Mouse (Mus musculus): ENCODE data around the gene Asic4. TPM values are rescaled to one million over a fixed set of nuclear protein-coding genes. Genes with fewer than 3 reads are reported as not detected.
A peak's percentile ranks its signal among the peaks of the same experiment; 100 is the strongest.

Gene Asic4
- total RNA-seq, 2 experiments from 2014 or later = not detected

DNA sequence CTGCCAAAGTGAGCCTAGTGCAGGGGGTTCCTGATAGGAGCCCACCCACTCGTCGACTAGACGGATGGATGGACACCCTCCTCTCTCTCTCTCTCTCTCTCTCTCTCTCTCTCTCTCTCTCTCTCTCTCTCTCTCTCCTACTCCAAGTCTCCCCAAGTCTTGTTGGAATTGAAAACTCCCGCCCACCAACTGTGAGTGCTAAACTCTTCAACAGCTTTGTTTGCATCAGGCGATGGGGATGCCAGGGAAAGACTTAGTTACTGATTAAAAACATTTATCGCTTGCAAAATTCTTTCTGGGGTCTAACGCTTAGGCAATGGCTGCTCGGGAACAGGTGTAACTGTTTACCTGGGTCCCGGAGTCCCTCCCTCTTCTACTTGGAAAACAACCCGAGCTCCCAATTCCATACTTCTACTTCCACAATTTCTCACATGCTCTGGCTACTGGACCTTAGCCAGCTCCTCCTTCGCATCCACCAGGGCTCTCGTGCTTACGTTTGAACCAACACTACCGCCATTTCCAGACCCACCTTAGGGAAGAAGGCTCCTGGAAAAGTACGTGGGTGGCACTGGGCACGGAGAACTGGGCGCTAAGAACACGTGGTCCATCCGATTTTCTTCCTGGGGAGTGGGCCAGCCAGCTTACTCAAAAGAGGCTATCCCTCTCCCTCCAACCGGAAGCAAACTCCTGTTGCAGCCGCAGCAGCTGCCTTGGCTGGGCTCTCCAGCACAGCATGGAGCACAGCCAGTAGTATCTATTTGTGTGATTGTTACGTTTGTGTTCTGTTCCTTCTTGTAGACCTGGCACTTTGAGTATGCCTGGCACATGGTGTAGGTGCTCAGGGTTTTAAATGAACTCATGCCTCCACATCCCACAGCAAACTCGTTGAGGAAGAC, 8.8 kb downstream of the Asic4 start:
- intact Hi-C loops (cut with DNase I) = no loop called here
- no peak for DNase-seq (ENCODE audit: low spot score)

GRCm38 (mm10) chr1:75460297-75460696, 10.1 kb downstream of the Asic4 start:
- intact Hi-C loops (cut with DNase I) = no loop called here
- DNase-seq (ENCODE audit: low spot score) = no peak

DNA sequence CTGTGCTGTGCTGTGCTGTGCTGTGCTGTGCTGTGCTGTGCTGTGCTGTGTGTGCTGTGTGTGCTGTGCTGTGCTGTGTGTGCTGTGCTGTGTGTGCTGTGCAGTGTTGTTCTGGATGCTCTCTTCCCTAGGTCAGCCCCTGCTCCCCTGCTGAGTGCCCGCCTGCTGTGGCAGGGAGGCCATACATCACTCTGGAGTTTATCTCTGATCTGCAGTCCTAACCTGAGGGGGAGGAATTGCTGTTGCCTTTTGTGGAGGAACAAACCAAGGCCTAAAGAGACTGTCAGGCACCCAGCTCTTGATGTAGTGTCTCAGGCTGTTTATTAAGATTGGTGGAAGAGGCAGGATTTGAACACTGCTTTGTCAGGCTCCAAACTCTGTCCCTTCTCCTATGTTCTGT, 12.4 kb downstream of the Asic4 start:
- intact Hi-C loops (cut with DNase I) = no loop called here
- no peak for DNase-seq (ENCODE audit: low spot score)

DNA sequence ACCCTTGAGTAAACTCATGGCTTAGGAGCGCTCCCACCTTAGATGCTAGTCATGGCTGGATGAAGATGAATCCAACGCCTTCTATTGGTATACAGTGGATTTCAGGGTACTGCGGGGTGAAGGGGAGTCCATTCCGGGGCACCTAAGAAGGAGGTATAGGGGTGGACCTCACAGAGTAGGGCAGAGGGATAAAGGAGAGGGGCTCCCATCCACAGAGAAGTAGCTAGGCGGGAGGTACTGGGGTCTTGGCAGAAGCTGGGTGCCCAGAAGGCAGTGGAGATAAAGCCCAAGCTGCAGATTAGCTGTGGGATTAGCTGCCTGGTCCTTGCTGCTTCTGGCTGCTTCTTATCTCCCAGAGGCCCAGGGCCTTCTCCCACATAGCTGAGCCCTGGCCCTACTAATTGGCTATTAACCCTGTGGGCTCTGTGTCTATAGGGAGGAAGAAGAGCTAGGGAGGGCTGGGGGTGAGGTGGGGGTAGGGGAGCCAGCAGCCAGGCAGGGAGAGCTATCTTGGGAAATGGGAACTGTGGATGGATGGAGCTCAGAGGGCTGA, 13.5 kb downstream of the Asic4 start:
- DNase-seq (ENCODE audit: low spot score) = no peak
- intact Hi-C loops (cut with DNase I) = no loop called here

DNA sequence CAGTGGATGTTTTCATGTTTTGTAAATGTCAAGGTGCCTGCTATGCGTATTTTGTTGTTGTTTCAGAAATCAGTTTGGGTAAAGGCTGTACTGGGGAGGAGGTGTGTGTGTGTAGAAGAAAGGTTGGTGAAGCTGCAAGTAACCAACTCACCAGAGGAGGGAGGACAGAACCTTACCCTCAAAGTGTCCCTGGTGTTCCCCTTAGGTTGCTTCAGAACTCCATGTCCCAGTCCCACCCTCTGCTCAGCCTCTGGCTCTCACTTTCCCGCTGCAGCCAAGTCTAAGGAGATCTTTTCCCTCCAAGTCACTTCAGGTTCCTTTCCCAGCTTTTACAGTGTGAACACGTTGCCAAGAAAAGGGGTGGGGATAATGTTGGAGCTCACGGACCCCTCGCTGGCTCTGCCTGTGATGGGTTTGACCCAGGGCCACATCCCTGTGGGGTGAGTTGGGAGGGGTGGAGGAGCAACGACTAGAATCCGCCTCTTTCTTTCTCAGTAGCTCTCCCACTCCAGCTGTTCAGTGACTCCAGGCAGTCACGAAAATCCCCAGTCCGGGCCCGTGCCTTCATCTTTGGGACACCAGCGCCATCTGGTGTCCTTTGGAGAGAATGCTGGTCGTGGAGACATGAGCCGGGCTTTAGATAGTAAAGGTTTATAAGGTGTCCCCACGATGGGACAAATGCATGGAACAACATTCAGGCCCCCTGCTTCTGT, 17.1 kb downstream of the Asic4 start:
- peak; percentile 51 for DNase-seq (ENCODE audit: low spot score)
- intact Hi-C loops (cut with DNase I) = loop anchor here (1.0 kb wide), 2 partner anchors 22 to 124 kb away; no protein-coding TSS in a partner anchor

DNA sequence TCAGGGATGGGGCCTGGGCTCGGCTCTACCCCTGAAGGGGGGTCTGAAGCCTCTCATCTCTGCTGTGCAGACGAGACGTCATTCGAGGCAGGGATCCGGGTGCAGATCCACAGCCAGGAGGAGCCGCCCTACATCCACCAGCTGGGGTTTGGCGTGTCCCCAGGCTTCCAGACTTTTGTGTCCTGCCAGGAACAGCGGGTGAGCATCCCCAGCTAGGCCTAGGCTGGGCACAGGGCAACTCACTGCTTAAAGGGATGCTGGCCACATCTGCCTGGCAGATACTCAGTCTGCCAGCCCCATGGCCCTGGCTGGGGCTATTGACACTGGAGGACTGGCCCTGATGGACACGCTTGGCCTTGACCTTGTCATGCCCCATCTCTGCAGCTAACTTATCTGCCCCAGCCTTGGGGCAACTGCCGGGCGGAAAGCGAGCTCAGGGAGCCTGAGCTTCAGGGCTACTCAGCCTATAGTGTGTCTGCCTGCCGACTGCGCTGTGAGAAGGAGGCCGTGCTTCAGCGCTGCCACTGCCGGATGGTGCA, 19.1 kb downstream of the Asic4 start:
- intact Hi-C loops (cut with DNase I) = no loop called here
- DNase-seq (ENCODE audit: low spot score) = no peak

DNA sequence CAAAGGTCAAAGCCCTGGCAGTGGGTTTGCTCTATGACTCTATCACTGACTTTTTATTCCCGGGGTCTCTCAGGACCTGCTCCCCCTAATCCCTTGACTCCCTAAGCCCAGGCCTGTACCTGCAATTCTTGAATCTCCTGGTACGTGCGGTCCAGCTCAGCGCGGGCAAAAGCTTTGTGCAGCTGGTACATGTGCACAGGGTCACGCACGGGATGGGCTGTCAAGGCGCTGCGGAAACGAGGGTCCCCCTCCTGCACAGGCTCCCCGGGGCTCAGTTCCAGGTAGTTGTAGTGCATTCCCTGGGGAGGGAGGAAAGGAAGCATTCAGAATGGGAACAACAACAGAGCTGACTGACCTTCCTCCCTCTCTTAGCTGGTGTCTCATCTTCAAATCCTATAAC, 26.2 kb downstream of the Asic4 start:
- intact Hi-C loops (cut with DNase I) = loop anchor here (5.0 kb wide), 1 partner anchor 46 kb away; the partner anchor contains the start of gene Stk11ip
- DNase-seq (ENCODE audit: low spot score) = no peak

- no peak for DNase-seq (ENCODE audit: low spot score)
- intact Hi-C loops (cut with DNase I) = loop anchor here (1.0 to 5.0 kb wide), 2 partner anchors 45 to 82 kb away; partner anchors contain the start of gene Stk11ip
Observed at GRCm38 (mm10) chr1:75477264-75477965, 27.2 kb downstream of the Asic4 start.

GRCm38 (mm10) chr1:75477966-75478290, 27.7 kb downstream of the Asic4 start:
- intact Hi-C loops (cut with DNase I) = loop anchor here (1.0 to 5.0 kb wide), 2 partner anchors 44 to 81 kb away; partner anchors contain the start of gene Stk11ip
- DNase-seq (ENCODE audit: low spot score) = no peak

DNA sequence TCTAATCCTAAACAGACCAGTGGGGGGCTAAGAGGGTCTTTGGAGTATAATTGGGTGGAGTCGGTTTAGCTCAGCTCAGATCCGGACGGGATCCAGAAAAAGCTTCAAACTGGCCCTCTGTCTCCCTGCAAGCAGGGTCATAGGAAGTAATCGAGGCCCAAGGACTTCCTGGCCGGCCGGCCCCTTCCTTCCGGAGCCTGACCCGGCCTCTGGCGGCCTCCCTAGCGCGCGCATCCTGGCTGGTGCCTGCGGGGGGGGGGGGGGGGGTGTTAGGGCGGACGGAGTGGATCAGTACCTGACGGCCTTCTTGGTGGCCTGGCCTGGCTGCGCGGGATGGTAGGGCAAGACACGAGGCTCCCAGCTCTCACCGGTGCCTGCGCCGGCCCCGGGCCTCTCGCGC, 28.3 kb downstream of the Asic4 start:
- intact Hi-C loops (cut with DNase I) = loop anchor here (5.0 kb wide), 1 partner anchor 44 kb away; the partner anchor contains the start of gene Stk11ip
- DNase-seq (ENCODE audit: low spot score) = no peak

GRCm38 (mm10) chr1:75478916-75479634, 28.8 kb downstream of the Asic4 start, which contains the start of the genes Chpf and Tmem198:
TSS of gene Chpf (minus strand) at chr1:75479307.
TSS of gene Tmem198 (plus strand) at chr1:75479532.
- DNase-seq (ENCODE audit: low spot score) = peak; percentile 92
- intact Hi-C loops (cut with DNase I) = loop anchor here (1.0 to 5.0 kb wide), 2 partner anchors 43 to 117 kb away; partner anchors contain the start of gene Stk11ip

DNA sequence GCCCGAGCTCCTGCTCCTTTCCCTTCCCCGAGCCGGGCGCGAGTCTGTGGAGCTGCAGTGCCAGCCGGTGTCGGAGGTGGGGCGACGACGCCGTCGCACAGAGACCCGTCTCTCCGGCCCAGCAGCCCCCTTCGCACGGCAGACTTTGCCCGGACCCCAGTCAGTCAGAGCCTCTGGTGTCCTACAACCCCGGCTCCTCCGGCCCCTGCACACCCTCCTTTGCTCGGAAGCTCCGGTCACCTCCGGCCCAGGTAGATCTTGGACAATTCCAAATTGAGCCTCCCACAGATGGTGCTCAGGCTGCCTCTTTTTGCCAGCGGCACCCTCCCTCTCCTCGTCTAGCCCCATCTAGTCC, 29.4 kb downstream of the Asic4 start:
- DNase-seq (ENCODE audit: low spot score) = no peak
- intact Hi-C loops (cut with DNase I) = loop anchor here (1.0 to 5.0 kb wide), 2 partner anchors 43 to 117 kb away; partner anchors contain the start of gene Stk11ip

DNA sequence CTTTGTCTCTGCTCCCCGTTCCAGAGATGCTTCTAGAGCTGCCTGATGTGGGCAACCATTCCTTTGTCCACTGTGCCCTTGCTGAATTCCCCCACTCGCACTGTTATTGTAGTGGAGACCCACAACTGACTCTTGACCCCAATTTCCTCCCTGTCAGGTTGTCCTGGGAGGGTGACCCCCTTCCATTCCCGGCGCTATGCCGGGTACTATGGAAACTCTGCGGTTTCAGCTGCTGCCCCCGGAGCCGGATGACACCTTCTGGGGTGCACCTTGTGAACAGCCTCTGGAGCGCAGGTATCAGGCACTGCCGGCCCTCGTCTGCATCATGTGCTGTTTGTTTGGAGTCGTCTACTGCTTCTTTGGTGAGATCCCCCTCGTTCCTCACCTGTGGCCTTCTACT, 29.8 kb downstream of the Asic4 start:
- intact Hi-C loops (cut with DNase I) = no loop called here
- DNase-seq (ENCODE audit: low spot score) = no peak

- intact Hi-C loops (cut with DNase I) = no loop called here
- DNase-seq (ENCODE audit: low spot score) = no peak
Observed at GRCm38 (mm10) chr1:75480735-75481134, 30.5 kb downstream of the Asic4 start.

- intact Hi-C loops (cut with DNase I) = no loop called here
- no peak for DNase-seq (ENCODE audit: low spot score)
Observed at GRCm38 (mm10) chr1:75486561-75486960, 36.3 kb downstream of the Asic4 start.

- intact Hi-C loops (cut with DNase I) = no loop called here
- no peak for DNase-seq (ENCODE audit: low spot score)
Observed at GRCm38 (mm10) chr1:75487040-75487404, 36.8 kb downstream of the Asic4 start.

GRCm38 (mm10) chr1:75487405-75488161, 37.3 kb downstream of the Asic4 start:
- intact Hi-C loops (cut with DNase I) = no loop called here
- DNase-seq (ENCODE audit: low spot score) = no peak

DNA sequence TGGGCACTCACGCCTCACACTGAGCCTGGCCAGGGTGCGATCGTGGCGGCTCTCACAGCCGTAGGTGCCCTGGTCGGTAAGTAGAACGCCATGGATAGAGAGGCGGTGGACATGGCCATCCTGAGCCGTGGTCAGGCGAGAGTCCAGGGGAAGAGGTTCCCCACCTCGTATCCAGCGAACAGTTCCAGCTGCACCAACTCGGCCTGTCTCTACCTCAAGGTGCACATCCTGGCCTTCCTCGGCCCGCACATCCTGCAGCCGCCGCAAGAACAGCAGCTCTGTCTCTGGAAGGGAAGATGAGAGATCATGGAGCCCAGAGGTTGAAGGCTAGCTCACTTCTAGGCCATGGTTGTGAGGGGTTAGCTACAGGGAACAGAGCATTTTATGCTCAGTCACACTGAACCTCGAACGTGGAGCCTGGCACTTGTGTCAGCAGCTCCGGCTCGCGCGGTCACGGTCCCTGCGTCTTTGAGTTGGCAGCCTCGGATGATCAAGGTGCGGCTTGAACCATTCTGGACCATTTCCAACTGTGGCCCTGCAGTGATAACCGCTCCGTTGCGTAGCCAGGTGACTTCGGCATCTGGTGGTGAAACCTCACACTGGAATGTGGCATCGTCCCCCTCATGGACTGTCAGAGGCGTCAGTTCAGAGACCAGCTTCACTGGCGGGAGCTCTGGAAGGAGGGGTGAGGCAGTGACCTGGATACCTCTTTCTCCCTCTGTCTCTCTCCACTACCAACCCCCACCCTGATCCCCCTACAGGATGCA, 40.7 kb downstream of the Asic4 start:
- DNase-seq (ENCODE audit: low spot score) = no peak
- intact Hi-C loops (cut with DNase I) = no loop called here

All from heart, postnatal 25 days (tissue).